Mouse (Mus musculus) liver, embryonic 12.5 days (tissue): ENCODE results near the gene Cacna2d4. TPM values are rescaled to one million over a fixed set of nuclear protein-coding genes. Genes with fewer than 3 reads are reported as not detected.
A peak's percentile ranks its signal among the peaks of the same experiment; 100 is the strongest.

Experiments
- ATAC-seq: fragments of 200-750 bp; cut with Nextera tagmentation; 2 replicates; pipeline ENCODE4 v1.8.0; 2017; ENCODE audit warnings: moderate number of reproducible peaks, mild to moderate bottlenecking, moderate library complexity
- H3K27ac ChIP-seq: fragments of 300-500 bp; sonication (generic); 2 replicates; pipeline ENCODE4 v1.5.1; 2016; ENCODE audit warnings: mild to moderate bottlenecking
- H3K27me3 ChIP-seq: fragments of 300-500 bp; sonication (generic); replicated peaks from 2 replicates; pipeline ENCODE4 v1.6.1; 2016; ENCODE audit warnings: mild to moderate bottlenecking, moderate library complexity
- H3K36me3 ChIP-seq: fragments of 300-500 bp; sonication (generic); 2 replicates; pipeline ENCODE4 v1.6.1; 2016; ENCODE audit warnings: mild to moderate bottlenecking, moderate library complexity
- H3K4me1 ChIP-seq: fragments of 300-500 bp; sonication (generic); 2 replicates; pipeline ENCODE4 v1.6.1; 2016
- H3K4me2 ChIP-seq: fragments of 300-500 bp; sonication (generic); 2 replicates; pipeline ENCODE4 v1.6.1; 2016; ENCODE audit warnings: mild to moderate bottlenecking, moderate library complexity
- H3K4me3 ChIP-seq: fragments of 300-500 bp; sonication (generic); 2 replicates; pipeline ENCODE4 v1.5.1; 2016; ENCODE audit warnings: mild to moderate bottlenecking, moderate library complexity
- H3K9ac ChIP-seq: fragments of 300-500 bp; sonication (generic); 2 replicates; pipeline ENCODE4 v1.6.1; 2016; ENCODE audit warnings: mild to moderate bottlenecking, moderate library complexity
- H3K9me3 ChIP-seq: fragments of 300-500 bp; sonication (generic); replicated peaks from 2 replicates; pipeline ENCODE4 v1.6.1; 2016; ENCODE audit warnings: mild to moderate bottlenecking, moderate library complexity
- WGBS: fragments of 180-500 bp; shearing (Covaris S2); methylation state at CpG from one replicate; pipeline ENCODE4 v1.1.7; 2016; ENCODE audit not compliant: insufficient replicate concordance; 5-methylcytosine and 5-hydroxymethylcytosine counted together
- polyA plus RNA-seq: library from polyadenylated mRNA; unstranded; fragments of >200 nt; fragmentation: Nextera tagmentation; extraction: Ambion mirVana; gene quantifications from 2 replicates; pipeline ENCODE4 v1.2.1, GENCODE M21; 2016

Gene Cacna2d4
- polyA plus RNA-seq, 1 experiment from 2014 or later: 0.05 TPM

DNA sequence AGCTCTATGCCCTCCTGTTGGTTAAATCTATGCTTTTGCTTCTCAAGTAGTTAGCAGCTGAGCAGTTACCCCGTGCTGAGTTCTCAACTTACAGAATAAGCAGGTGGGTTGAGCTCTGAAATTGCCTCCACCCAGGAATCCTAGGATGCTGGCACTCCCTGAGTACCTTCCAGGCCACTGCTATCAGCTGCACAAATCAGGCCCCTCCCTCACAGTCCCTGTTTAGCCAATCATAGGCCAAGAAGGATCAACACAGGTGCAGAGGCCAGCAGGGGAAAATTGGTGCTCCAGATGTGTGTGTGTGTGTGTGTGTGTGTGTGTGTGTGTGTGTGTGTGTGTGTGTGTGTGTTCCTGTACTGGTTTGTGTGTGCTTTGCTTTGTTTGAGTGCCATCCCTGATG lies 95.8 kb downstream of the Cacna2d4 start:
- no peak overlapping the region for H3K4me3 ChIP-seq
- no peak for ATAC-seq
- H3K9me3 ChIP-seq: no peaks in the 10 kb centered on the region
- H3K27me3 ChIP-seq: peaks cover 79% of the 10 kb centered on the region
- H3K9ac ChIP-seq: no peak overlapping the region
- no peaks in the 10 kb centered on the region for H3K36me3 ChIP-seq
- 0 out of 2 replicates have a peak, but pooled peaks cover 5% of the 10 kb centered on the region for H3K4me1 ChIP-seq
- H3K27ac ChIP-seq: no peak overlapping the region
- WGBS: 14% methylated on average over 1 of the region's 1 CpGs
- H3K4me2 ChIP-seq: no peak overlapping the region

DNA sequence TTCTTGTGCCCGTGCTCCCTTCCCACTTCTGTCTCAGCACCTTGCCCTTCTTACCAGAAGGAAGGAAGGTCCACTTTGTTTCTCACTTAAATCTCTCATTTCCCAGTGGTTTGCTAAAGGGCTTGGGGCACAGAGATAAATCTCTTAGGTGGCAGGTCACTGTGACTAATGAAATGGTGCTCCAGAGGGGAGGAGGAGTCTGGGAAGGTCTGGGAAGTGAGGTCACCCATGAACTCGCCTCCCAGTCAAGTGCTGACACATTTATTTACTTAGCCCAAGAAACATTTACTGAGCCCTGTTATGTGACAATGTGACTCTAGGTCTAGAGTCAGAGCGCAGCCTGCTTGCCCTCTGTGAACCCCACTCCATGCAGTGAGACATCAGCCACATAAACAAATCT lies 96.9 kb downstream of the Cacna2d4 start:
- H3K27me3 ChIP-seq: peaks cover 68% of the 10 kb centered on the region
- H3K36me3 ChIP-seq: no peaks in the 10 kb centered on the region
- no peak overlapping the region for H3K27ac ChIP-seq
- 0 out of 2 replicates have a peak, but pooled peaks cover 5% of the 10 kb centered on the region for H3K4me1 ChIP-seq
- WGBS: 7% methylated on average over 3 of the region's 3 CpGs
- no peak overlapping the region for H3K9ac ChIP-seq
- no peaks in the 10 kb centered on the region for H3K9me3 ChIP-seq
- H3K4me2 ChIP-seq: no peak overlapping the region
- ATAC-seq: no peak
- H3K4me3 ChIP-seq: no peak overlapping the region

- no peak overlapping the region for H3K4me2 ChIP-seq
- H3K36me3 ChIP-seq: no peaks in the 10 kb centered on the region
- no peak overlapping the region for H3K27ac ChIP-seq
- H3K4me3 ChIP-seq: no peak overlapping the region
- no peak overlapping the region for H3K9ac ChIP-seq
- H3K27me3 ChIP-seq: peaks cover 61% of the 10 kb centered on the region
- H3K4me1 ChIP-seq: 0 out of 2 replicates have a peak, but pooled peaks cover 5% of the 10 kb centered on the region
- ATAC-seq: no peak
- 31% methylated on average over 3 of the region's 3 CpGs for WGBS
- H3K9me3 ChIP-seq: no peaks in the 10 kb centered on the region
Measured at GRCm38 (mm10) chr6:119333831-119334230, 97.5 kb downstream of the Cacna2d4 start.

DNA sequence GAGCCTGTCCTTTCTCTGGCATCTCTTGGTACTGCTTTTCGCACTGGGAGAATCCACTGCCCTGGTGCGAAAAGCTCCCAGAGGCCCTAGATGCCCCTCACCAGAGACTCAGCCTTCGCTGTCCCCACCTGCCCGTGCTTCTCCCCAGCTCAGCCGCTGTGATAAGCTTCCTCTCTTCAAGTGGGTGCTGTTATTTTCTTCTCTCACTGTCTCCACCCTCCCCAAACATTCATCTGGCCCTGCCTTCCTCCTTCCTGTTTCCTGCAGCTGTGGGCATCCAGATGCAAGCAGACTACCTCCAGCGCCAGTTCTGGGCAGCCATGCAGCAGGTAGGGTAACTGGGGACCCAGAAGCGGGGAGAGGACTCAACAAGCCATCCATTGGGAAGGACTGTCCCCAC lies 99.8 kb downstream of the Cacna2d4 start:
- Histone ChIP-seq H3K27ac (no peak overlapping the region), H3K4me3 (no peak overlapping the region), H3K9ac (no peak overlapping the region), H3K4me2 (no peak overlapping the region), H3K9me3 (no peaks in the 10 kb centered on the region), H3K4me1 (0 out of 2 replicates have a peak, but pooled peaks cover 5% of the 10 kb centered on the region), H3K36me3 (no peaks in the 10 kb centered on the region), H3K27me3 (peaks cover 38% of the 10 kb centered on the region)
- ATAC-seq: no peak
- WGBS: 36% methylated on average over 7 of the region's 7 CpGs

DNA sequence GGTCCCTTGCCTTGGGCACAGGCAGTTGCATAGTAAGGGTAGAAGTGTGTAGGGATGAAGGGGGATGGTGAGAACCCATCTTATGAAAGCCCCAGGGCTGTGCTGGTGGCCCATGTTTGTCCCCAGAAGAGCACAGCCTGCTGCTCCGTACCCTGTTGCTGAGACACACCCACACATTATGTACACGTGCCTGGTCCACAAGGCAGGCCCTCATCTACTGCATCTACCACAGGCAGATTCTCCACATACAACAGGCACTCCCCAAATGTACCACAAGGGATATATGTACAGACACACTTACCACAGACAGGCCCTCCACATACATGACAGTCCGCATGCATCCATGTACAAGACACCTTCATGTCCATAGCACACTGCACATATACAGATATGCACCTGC lies 101.0 kb downstream of the Cacna2d4 start:
- Histone ChIP-seq H3K4me2 (no peak overlapping the region), H3K27me3 (peaks cover 27% of the 10 kb centered on the region), H3K9ac (no peak overlapping the region), H3K4me3 (no peak overlapping the region), H3K36me3 (no peaks in the 10 kb centered on the region), H3K27ac (no peak overlapping the region), H3K9me3 (no peaks in the 10 kb centered on the region), H3K4me1 (0 out of 2 replicates have a peak, but pooled peaks cover 5% of the 10 kb centered on the region)
- 73% methylated on average over 3 of the region's 3 CpGs for WGBS
- ATAC-seq: no peak

- Histone ChIP-seq H3K9me3 (no peaks in the 10 kb centered on the region), H3K4me2 (no peak overlapping the region), H3K4me1 (0 out of 2 replicates have a peak, but pooled peaks cover 5% of the 10 kb centered on the region), H3K27ac (no peak overlapping the region), H3K9ac (no peak overlapping the region), H3K27me3 (peaks cover 16% of the 10 kb centered on the region), H3K4me3 (no peak overlapping the region), H3K36me3 (no peaks in the 10 kb centered on the region)
- 42% methylated on average over 11 of the region's 11 CpGs for WGBS
- no peak for ATAC-seq
Measured at GRCm38 (mm10) chr6:119338121-119338912, 102.0 kb downstream of the Cacna2d4 start.

DNA sequence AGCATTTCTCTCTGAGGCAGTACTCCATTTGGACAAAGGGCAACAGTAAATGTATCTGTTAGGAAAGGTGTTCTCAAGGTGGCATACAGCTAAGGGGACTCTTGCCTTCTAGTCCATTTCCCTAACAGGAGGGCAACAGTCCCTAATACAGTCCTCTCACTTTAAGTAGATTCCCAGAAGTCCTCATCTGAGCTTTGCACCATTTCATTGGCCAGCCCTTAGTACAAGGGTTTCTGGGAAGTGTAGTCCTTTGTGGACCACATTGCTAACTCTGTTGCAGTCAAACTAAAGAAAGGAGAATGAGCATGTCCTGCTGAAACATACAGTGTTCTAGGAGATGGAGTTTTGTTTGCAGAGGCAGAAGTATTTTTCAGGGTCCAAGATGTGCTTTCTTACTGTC lies 105.1 kb downstream of the Cacna2d4 start:
- no peak overlapping the region for H3K27ac ChIP-seq
- H3K9me3 ChIP-seq: no peaks in the 10 kb centered on the region
- no peak overlapping the region for H3K4me2 ChIP-seq
- ATAC-seq: peak; percentile 22; the same call in 1 of the 2 replicates
- no peaks in the 10 kb centered on the region for H3K27me3 ChIP-seq
- H3K36me3 ChIP-seq: no peaks in the 10 kb centered on the region
- no peak overlapping the region for H3K9ac ChIP-seq
- 0 out of 2 replicates have a peak, but pooled peaks cover under 1% of the 10 kb centered on the region for H3K4me1 ChIP-seq
- H3K4me3 ChIP-seq: no peak overlapping the region

GRCm38 (mm10) chr6:119346257-119346656 lies 109.9 kb downstream of the Cacna2d4 start:
- no peaks in the 10 kb centered on the region for H3K9me3 ChIP-seq
- no peak for ATAC-seq
- peaks cover 4% of the 10 kb centered on the region; the same call in 1 of the 2 replicates for H3K27me3 ChIP-seq
- no peak overlapping the region for H3K9ac ChIP-seq
- H3K4me2 ChIP-seq: no peak overlapping the region
- no peak overlapping the region for H3K27ac ChIP-seq
- no peaks in the 10 kb centered on the region for H3K4me1 ChIP-seq
- H3K36me3 ChIP-seq: no peaks in the 10 kb centered on the region
- no peak overlapping the region for H3K4me3 ChIP-seq
- WGBS: 40% methylated on average over 10 of the region's 10 CpGs

DNA sequence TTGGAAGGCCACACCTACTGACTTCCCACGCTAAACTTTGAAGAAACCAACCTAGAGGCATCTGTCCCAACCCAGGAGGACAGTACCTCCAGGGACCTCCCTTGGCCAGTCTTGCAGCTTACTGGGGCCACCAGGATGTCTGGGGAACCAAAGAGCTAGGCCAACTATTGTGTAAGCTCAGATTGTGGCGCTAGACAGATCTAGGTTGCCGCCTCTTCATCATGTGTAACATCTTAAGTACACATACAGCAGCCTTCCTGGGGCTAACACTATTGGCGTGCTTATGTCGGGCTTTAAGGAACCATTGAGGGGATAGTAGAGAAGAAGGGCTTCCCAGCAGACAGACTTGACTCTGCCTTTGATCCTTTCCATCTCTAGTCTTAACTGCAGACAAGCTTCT lies 111.5 kb downstream of the Cacna2d4 start:
- Histone ChIP-seq H3K27ac (no peak overlapping the region), H3K4me1 (no peaks in the 10 kb centered on the region), H3K9me3 (no peaks in the 10 kb centered on the region), H3K27me3 (peaks cover 4% of the 10 kb centered on the region; the same call in 1 of the 2 replicates), H3K4me2 (no peak overlapping the region), H3K4me3 (no peak overlapping the region), H3K36me3 (peaks cover 4% of the 10 kb centered on the region; the same call in 1 of the 2 replicates), H3K9ac (no peak overlapping the region)
- no peak for ATAC-seq
- WGBS: 62% methylated on average over 5 of the region's 5 CpGs

DNA sequence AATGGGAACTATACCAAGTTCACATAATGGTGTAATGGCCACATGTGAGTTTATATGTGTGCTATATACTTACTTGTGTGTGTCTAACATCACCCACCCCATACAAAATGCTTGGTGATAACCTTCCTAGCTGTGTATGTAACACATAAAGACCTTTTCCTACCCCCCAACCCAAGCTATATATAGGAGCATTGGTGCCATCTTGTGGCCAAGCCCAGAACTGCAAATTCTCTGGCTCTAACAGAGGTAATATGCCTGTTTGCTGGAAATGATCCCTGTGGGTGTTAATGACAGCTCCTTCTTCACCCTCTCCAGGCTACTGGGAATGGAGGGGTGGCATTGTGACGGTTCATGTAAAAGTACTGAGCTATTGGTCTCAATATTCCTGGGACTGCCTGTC lies 111.9 kb downstream of the Cacna2d4 start:
- Histone ChIP-seq H3K9me3 (no peaks in the 10 kb centered on the region), H3K27me3 (peaks cover 4% of the 10 kb centered on the region; the same call in 1 of the 2 replicates), H3K4me1 (no peaks in the 10 kb centered on the region), H3K9ac (no peak overlapping the region), H3K36me3 (peaks cover 8% of the 10 kb centered on the region), H3K4me2 (no peak overlapping the region), H3K4me3 (no peak overlapping the region), H3K27ac (no peak overlapping the region)
- 0% methylated on average over 1 of the region's 1 CpGs for WGBS
- no peak for ATAC-seq

GRCm38 (mm10) chr6:119350703-119351198 lies 114.4 kb downstream of the Cacna2d4 start:
- no peaks in the 10 kb centered on the region for H3K9me3 ChIP-seq
- ATAC-seq: no peak
- no peak overlapping the region for H3K4me3 ChIP-seq
- no peak overlapping the region for H3K4me2 ChIP-seq
- peaks cover 4% of the 10 kb centered on the region; the same call in 1 of the 2 replicates for H3K27me3 ChIP-seq
- no peaks in the 10 kb centered on the region for H3K4me1 ChIP-seq
- peaks cover 34% of the 10 kb centered on the region for H3K36me3 ChIP-seq
- 79% methylated on average over 9 of the region's 9 CpGs for whole genome bisulfite sequencing
- H3K9ac ChIP-seq: no peak overlapping the region
- H3K27ac ChIP-seq: no peak overlapping the region

- Histone ChIP-seq H3K9me3 (no peaks in the 10 kb centered on the region), H3K4me1 (no peaks in the 10 kb centered on the region), H3K27ac (no peak overlapping the region), H3K4me3 (no peak overlapping the region), H3K27me3 (peaks cover 4% of the 10 kb centered on the region; the same call in 1 of the 2 replicates), H3K9ac (no peak overlapping the region), H3K36me3 (peaks cover 43% of the 10 kb centered on the region), H3K4me2 (no peak overlapping the region)
- WGBS: 67% methylated on average over 8 of the region's 8 CpGs
- ATAC-seq: no peak
Measured at GRCm38 (mm10) chr6:119351656-119352055, 115.3 kb downstream of the Cacna2d4 start.
